Mouse (Mus musculus): ENCODE results near the gene Rhbdd3.

DNA sequence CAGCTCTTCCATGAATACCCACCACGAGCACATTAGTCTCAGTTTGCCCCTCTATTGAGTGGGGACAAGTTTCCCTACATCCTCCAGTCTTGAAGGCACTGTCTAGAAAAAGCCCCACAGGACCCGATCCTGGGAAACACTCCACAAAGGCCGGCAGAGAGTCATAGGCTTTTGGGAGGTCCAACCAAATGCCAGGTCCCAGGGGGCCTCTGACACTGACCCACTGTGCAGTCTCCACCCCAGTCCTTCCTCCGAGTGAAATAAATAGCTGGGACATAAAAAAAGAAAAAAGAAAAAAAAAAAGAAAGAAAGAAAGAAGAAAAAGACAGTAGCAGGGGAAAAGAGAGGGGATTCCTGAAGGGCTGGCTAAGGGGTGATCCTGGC, 52.5 kb downstream of the Rhbdd3 start:
- TF ChIP-seq POLR2A (IDR thresholded peaks at IDR 0.05; ENCODE audit: extremely low read depth, insufficient read depth, low read length), result no peak
- no peak for TF ChIP-seq CTCF (IDR thresholded peaks at IDR 0.05; ENCODE audit: extremely low read depth, insufficient read depth, low read length)

Data from cortical plate, adult 2 months (tissue).